Mouse (Mus musculus) brain, embryonic 14.5 days (tissue): ENCODE measurements around the gene Dbi.

ENCODE experiments used
- CTCF ChIP-seq: fragments of 200-500 bp; IDR thresholded peaks from 2 replicates; pipeline ENCODE4 v1.5.1; 2012; ENCODE audit warnings: inconsistent platforms, mild to moderate bottlenecking, moderate library complexity, borderline replicate concordance; ENCODE audit not compliant: insufficient read depth, insufficient read length; ENCODE audit errors: extremely low read depth
- POLR2A ChIP-seq: fragments of 200-500 bp; IDR thresholded peaks from 2 replicates; pipeline ENCODE4 v1.6.1; 2012; ENCODE audit warnings: mild to moderate bottlenecking, inconsistent platforms, borderline replicate concordance; ENCODE audit not compliant: poor library complexity, insufficient read depth, insufficient read length, severe bottlenecking; ENCODE audit errors: extremely low read depth

GRCm38 (mm10) chr1:120099483-120099882, 21.4 kb downstream of the Dbi start:
- TF ChIP-seq CTCF (no peak), POLR2A (no peak)
